Mouse (Mus musculus): ENCODE data around the gene Aak1. TPM values are rescaled to one million over a fixed set of nuclear protein-coding genes. Genes with fewer than 3 reads are reported as not detected.

Aak1 gene
- polyA plus RNA-seq, 1 experiment from 2014 or later = 45.1 TPM

DNA sequence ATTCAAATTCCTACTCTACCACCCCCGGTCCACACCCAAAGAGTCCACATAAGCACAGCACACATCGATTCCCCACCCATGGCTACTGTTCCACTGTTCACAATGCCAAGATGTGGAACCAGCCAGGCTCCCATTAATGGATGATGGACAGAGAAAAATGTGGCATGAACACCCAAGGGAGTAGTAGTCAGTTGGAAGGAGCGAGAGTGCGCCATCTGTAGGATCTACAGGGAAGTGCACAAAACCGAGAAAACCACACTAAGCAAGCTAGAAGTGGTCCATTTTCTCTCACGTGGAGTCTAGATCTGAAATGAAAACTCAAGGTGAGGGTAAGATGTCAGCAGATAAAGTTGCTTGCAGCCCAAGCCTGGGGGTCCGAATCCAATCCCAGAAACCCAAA is 28.6 kb upstream of the Aak1 start:
- WGBS = 67% methylated on average over 7 of the region's 7 CpGs
- Histone ChIP-seq H3K36me3 (no peaks in the 10 kb centered on the region), H3K27me3 (peaks cover 4% of the 10 kb centered on the region; the same call in 1 of the 2 replicates), H3K9ac (no peak overlapping the region), H3K27ac (replicated peaks) (no peak overlapping the region), H3K9me3 (no peaks in the 10 kb centered on the region), H3K4me3 (no peak overlapping the region), H3K4me1 (replicated peaks) (peaks cover 9% of the 10 kb centered on the region), H3K4me2 (no peak overlapping the region)
- no peak for ATAC-seq (ENCODE audit: low FRiP score, low read depth)

DNA sequence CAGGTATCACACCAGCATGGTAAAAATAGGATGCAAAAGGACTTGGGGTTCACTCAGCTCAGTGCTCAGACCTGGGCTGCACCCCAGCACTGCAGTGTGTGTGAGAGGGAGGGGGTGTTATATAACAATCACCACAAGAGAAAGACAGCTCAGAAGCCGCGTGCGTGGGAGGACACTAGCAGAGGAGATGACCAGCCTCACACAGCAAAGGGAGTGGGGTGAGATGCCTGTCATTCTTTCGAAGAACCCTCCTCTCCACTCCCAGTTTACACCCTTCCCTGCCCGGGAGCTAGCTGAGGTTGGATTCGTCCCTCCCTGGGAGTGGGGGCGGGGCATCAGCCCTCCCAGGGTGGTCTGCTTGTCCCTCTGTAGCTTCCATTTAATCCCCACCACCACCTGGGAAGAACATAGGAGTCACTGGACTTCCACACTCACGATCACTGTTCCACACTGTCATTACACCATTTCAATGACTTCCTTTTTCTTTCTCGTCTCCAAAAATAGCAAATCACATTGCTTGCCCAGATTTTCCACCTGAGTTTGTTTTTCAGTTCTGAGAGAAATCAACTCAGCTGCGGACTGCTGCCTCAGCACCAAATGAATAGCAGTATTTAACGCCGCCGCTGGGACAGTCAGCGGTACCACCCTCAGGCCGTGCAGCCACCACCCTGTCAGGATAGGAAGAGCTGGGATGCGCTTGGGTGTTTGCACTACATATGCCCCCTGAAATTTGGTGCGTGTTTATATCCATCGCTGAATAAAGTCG is 26.8 kb upstream of the Aak1 start:
- peaks cover 9% of the 10 kb centered on the region for H3K4me1 ChIP-seq (replicated peaks)
- peak; percentile 56; the same call in 1 of the 2 replicates for ATAC-seq (ENCODE audit: low FRiP score, low read depth)
- whole genome bisulfite sequencing = 6% methylated on average over 19 of the region's 19 CpGs
- H3K4me3 ChIP-seq = peak overlapping the region; percentile 33
- H3K9ac ChIP-seq = peak overlapping the region; percentile 50; the same call in 1 of the 2 replicates
- H3K4me2 ChIP-seq = peak overlapping the region; percentile 60
- H3K27me3 ChIP-seq = peaks cover 4% of the 10 kb centered on the region; the same call in 1 of the 2 replicates
- H3K36me3 ChIP-seq = no peaks in the 10 kb centered on the region
- H3K9me3 ChIP-seq = no peaks in the 10 kb centered on the region
- H3K27ac ChIP-seq (replicated peaks) = 0 out of 2 replicates have a peak overlapping the region, but pooled peaks have one; percentile 38

DNA sequence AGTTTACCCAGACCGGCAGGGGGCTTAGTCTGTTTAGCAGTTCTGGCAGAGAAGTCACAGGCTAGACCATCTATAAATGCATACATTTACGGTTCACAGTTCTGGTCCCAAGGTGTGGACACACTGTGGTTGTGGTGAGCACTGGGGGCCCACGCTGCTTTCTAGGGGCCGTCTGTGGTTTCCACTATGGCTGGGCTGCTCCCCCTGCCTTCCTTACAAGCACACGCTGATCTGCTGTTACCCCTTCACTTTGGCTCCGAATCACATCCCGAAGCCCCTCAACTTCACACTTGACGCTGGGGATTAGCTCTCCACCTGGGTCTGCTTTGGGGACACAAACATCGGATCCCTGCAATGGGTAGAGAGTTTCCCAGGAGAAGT is 26.3 kb upstream of the Aak1 start:
- H3K36me3 ChIP-seq = no peaks in the 10 kb centered on the region
- 39% methylated on average over 9 of the region's 9 CpGs for WGBS
- no peak overlapping the region for H3K9ac ChIP-seq
- no peak for ATAC-seq (ENCODE audit: low FRiP score, low read depth)
- H3K4me3 ChIP-seq = peak overlapping the region; percentile 33
- peaks cover 9% of the 10 kb centered on the region for H3K4me1 ChIP-seq (replicated peaks)
- H3K4me2 ChIP-seq = peak overlapping the region; percentile 60
- 0 out of 2 replicates have a peak overlapping the region, but pooled peaks have one; percentile 38 for H3K27ac ChIP-seq (replicated peaks)
- no peaks in the 10 kb centered on the region for H3K9me3 ChIP-seq
- H3K27me3 ChIP-seq = peaks cover 4% of the 10 kb centered on the region; the same call in 1 of the 2 replicates

DNA sequence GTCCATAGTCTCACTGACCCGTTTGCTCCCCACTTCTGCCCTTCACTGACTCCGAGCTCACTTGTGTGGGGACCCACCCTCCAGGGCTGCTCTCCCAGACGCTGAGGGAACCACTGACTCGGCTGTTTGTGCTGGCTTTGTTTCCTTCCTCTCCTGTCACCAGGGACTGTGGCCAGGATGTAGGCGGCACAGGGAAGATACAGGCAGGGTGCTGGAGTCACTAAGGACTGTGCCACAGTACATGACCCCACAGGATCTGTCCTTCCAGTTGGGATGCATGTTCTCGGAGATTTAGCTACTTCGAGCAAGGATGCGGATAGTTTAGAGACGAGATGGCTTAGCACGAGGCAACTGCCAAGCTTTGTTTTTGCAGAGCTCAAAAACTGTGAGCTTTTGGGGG is 25.5 kb upstream of the Aak1 start:
- no peaks in the 10 kb centered on the region for H3K36me3 ChIP-seq
- H3K4me1 ChIP-seq (replicated peaks) = peaks cover 9% of the 10 kb centered on the region
- no peak overlapping the region for H3K27ac ChIP-seq (replicated peaks)
- no peaks in the 10 kb centered on the region for H3K9me3 ChIP-seq
- H3K9ac ChIP-seq = no peak overlapping the region
- no peak overlapping the region for H3K4me2 ChIP-seq
- no peak for ATAC-seq (ENCODE audit: low FRiP score, low read depth)
- 38% methylated on average over 10 of the region's 10 CpGs for WGBS
- H3K4me3 ChIP-seq = no peak overlapping the region
- H3K27me3 ChIP-seq = peaks cover 4% of the 10 kb centered on the region; the same call in 1 of the 2 replicates

DNA sequence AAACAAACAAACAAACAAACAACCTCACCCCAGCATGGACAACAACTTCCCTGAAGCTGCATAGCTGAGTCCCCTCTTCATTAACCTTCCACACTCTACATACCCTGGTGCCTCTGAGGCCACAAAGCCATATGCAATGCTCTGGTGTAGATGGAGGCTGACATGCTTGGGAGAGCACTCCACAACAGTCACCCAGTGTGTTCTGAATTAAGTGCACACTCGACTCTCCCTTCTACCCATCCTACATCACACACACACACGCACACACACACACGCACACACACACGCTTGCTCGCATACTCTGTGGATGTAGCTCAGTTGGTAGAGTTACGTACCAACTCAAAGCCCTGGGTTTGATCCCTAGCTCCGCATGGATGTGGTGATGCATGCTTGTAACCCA is 24.9 kb upstream of the Aak1 start:
- WGBS = 92% methylated on average over 7 of the region's 7 CpGs
- Histone ChIP-seq H3K27ac (replicated peaks) (no peak overlapping the region), H3K4me3 (no peak overlapping the region), H3K27me3 (peaks cover 4% of the 10 kb centered on the region; the same call in 1 of the 2 replicates), H3K36me3 (no peaks in the 10 kb centered on the region), H3K4me1 (replicated peaks) (peaks cover 9% of the 10 kb centered on the region), H3K9me3 (no peaks in the 10 kb centered on the region), H3K4me2 (no peak overlapping the region), H3K9ac (no peak overlapping the region)
- no peak for ATAC-seq (ENCODE audit: low FRiP score, low read depth)

DNA sequence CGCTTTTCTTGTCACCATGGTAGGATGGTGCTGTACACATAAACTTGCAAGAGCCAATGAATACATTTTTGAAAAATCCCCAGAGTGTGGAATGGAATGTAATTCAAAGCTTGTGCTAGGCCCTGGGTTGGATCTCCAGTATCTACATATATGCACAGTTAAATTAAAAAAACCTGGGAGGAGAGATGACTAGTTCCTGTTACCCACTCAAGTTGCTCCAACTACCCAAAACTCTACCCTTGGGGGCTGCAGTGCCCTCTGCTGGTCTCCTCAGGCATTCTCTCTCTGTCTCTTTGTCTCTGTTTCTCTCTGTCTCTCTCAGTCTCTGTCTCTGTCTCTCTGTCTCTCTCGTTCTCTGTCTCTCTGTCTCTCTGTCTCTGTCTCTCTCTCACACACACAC is 21.9 kb upstream of the Aak1 start:
- no peak for ATAC-seq (ENCODE audit: low FRiP score, low read depth)
- Histone ChIP-seq H3K27me3 (peaks cover 4% of the 10 kb centered on the region; the same call in 1 of the 2 replicates), H3K4me1 (replicated peaks) (peaks cover 4% of the 10 kb centered on the region), H3K4me3 (no peak overlapping the region), H3K9ac (no peak overlapping the region), H3K36me3 (no peaks in the 10 kb centered on the region), H3K4me2 (no peak overlapping the region), H3K9me3 (no peaks in the 10 kb centered on the region), H3K27ac (replicated peaks) (no peak overlapping the region)
- WGBS = 89% methylated on average over 2 of the region's 2 CpGs

DNA sequence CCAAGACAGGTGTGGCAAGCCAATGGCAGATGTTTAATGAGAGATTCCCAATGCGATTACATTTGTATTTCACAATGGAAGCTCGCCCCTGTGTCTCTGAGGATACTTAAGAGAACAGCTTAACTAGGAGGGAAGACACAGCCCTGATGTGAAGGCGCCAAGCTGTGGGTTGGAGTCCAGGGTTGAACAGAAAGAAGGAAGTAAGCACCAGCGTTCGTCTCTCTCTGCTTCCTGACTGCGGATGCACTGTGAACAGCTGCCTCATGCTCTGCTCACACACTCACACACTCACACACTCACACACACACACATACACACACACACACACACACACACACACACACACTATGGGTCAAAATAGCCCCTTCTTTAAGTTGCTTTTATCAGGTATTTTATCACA is 19.5 kb upstream of the Aak1 start:
- no peak for ATAC-seq (ENCODE audit: low FRiP score, low read depth)
- H3K9me3 ChIP-seq = no peaks in the 10 kb centered on the region
- no peak overlapping the region for H3K4me3 ChIP-seq
- H3K27me3 ChIP-seq = no peaks in the 10 kb centered on the region
- 85% methylated on average over 6 of the region's 6 CpGs for WGBS
- no peaks in the 10 kb centered on the region for H3K4me1 ChIP-seq (replicated peaks)
- H3K4me2 ChIP-seq = no peak overlapping the region
- no peak overlapping the region for H3K9ac ChIP-seq
- no peak overlapping the region for H3K27ac ChIP-seq (replicated peaks)
- no peaks in the 10 kb centered on the region for H3K36me3 ChIP-seq

DNA sequence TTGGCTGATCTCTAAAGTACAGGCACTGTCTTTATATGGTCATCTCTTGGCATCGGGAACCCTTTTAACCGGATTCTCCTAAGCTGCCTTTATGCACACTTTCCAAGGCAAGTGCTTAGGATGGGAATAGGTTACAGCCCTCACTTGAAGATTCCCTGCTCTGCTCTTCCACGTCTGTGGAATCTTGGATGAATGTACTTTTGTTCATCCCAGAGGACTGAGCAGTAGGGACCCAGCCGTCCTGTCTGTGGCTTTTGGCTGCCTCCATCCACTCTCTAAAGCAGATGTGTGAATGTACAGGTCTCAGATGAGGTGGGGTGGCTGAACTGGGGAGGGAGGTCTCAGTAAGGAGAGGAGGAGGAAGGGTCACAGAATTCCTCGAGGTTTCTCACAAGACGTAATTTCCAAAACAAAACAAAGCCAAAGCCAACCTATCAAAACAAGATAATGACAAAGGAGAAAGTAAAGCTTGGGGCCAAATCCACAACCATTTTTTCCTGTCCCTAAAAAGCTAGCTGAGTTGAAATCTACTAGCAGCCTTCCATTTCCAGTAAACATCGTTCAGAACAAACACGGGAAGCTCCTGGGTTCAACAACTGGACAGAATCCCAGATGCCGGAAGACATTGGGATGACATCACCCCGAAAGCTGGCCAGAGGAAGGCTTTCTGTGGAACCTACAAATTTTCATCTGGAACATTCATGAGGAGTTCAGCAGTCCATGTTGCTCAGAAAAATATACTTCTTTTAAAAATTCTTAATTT is 18.4 kb upstream of the Aak1 start:
- H3K9me3 ChIP-seq = no peaks in the 10 kb centered on the region
- no peaks in the 10 kb centered on the region for H3K27me3 ChIP-seq
- no peak overlapping the region for H3K4me2 ChIP-seq
- WGBS = 77% methylated on average over 10 of the region's 10 CpGs
- H3K4me3 ChIP-seq = no peak overlapping the region
- no peaks in the 10 kb centered on the region for H3K4me1 ChIP-seq (replicated peaks)
- H3K36me3 ChIP-seq = no peaks in the 10 kb centered on the region
- ATAC-seq (ENCODE audit: low FRiP score, low read depth) = no peak
- H3K9ac ChIP-seq = no peak overlapping the region
- no peak overlapping the region for H3K27ac ChIP-seq (replicated peaks)

DNA sequence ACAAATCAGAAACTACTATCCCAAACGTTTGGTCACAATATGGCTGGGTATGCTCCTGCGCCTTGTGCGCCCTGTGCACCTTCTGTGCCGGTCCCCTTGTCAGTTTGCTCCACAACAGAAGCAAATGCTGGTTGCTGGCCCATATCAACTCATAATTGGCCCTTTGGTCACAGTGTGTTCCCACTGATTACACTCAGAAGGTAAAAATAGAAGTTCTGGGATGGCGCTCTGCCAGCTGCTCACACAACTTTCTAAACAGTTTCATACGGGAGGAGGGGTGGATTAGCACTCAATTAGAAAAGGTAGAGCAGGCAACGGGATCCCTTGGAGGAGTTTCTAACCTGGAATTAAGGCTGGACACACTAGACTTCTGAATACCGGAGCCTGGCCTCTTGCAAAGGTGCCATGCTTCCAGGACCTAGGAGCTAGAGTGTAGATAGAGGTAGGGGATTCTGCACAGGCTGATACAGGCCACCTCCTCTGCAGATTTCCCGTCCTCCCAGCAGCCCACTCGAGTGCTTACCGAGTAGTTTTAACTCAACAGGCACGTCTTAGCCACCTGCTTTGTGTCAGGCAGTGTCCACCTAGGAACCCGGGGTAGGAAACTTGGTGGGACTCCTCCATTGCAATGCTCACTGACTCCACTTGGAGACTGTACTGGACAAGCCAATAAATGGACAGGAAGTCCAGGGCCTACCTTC is 16.4 kb upstream of the Aak1 start:
- Histone ChIP-seq H3K4me1 (replicated peaks) (no peaks in the 10 kb centered on the region), H3K36me3 (no peaks in the 10 kb centered on the region), H3K9me3 (no peaks in the 10 kb centered on the region), H3K27ac (replicated peaks) (no peak overlapping the region), H3K4me3 (no peak overlapping the region), H3K4me2 (no peak overlapping the region), H3K27me3 (no peaks in the 10 kb centered on the region), H3K9ac (no peak overlapping the region)
- WGBS = 84% methylated on average over 13 of the region's 13 CpGs
- no peak for ATAC-seq (ENCODE audit: low FRiP score, low read depth)

DNA sequence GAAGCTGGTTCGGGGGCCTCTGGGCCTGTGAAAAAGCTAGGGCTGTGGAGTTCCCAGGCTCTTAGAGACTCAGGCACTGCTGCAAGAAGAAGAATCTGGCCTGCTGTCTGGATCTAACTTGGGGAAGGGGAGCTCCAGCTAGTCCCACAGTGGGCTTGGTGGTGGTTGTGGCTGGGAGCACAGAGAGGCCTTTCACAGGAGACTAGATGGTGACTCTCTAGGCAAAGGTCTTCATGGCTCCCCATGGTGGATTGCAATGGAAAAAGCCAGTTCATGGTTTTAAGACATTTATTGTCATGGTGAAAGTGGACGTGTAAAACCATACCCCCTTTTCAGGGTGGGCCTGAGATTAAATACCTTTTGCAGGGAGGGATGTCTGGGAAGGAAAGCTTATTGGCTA is 10.2 kb upstream of the Aak1 start:
- Histone ChIP-seq H3K9ac (no peak overlapping the region), H3K27me3 (no peaks in the 10 kb centered on the region), H3K36me3 (no peaks in the 10 kb centered on the region), H3K4me2 (no peak overlapping the region), H3K27ac (replicated peaks) (no peak overlapping the region), H3K9me3 (no peaks in the 10 kb centered on the region), H3K4me1 (replicated peaks) (no peaks in the 10 kb centered on the region), H3K4me3 (no peak overlapping the region)
- ATAC-seq (ENCODE audit: low FRiP score, low read depth) = no peak
- WGBS = 83% methylated on average over 2 of the region's 2 CpGs

DNA sequence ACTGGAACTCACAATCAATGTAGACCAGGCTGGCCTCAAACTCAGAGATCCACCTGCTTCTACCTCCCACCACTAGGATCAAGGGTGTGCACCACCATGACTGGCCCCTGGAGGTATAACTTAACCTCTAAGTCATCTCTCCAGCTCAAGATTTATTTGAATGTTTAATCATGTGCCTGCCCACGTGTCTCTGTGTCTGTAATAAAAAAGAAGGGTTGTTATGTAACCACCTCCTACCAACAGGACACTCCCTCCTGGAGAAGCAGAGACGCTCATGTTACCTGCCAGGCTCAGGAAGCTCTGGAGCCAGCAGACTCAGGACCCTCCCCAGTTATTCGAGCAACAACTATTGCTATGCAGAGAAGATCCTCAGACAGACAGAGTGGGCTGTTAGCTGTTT is 7.4 kb upstream of the Aak1 start:
- H3K9me3 ChIP-seq = no peaks in the 10 kb centered on the region
- ATAC-seq (ENCODE audit: low FRiP score, low read depth) = no peak
- H3K36me3 ChIP-seq = no peaks in the 10 kb centered on the region
- no peak overlapping the region for H3K4me2 ChIP-seq
- no peak overlapping the region for H3K9ac ChIP-seq
- no peaks in the 10 kb centered on the region for H3K27me3 ChIP-seq
- H3K27ac ChIP-seq (replicated peaks) = no peak overlapping the region
- H3K4me1 ChIP-seq (replicated peaks) = no peaks in the 10 kb centered on the region
- 70% methylated on average over 3 of the region's 3 CpGs for WGBS
- H3K4me3 ChIP-seq = no peak overlapping the region

DNA sequence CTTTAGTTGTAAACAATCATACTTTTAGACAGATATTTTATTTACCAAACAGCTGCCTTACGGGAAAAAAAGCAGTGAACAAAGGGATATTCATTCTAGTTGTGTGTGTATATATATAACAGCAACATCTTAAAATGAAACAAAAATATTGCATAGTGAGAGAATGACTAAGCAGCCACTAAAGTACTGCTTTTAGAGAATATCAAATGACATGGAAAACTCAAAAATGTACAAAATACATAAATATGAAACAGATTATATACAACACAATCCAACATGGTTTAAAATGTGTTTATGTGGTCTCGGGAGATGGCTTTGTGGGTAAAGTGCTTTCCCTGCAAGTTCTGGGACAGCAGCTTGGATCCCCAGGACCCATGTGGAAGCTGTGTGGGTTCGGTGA is 5.7 kb upstream of the Aak1 start:
- 87% methylated on average over 3 of the region's 3 CpGs for whole genome bisulfite sequencing
- no peaks in the 10 kb centered on the region for H3K27me3 ChIP-seq
- peaks cover 11% of the 10 kb centered on the region for H3K4me1 ChIP-seq (replicated peaks)
- H3K4me3 ChIP-seq = no peak overlapping the region
- no peak for ATAC-seq (ENCODE audit: low FRiP score, low read depth)
- H3K9me3 ChIP-seq = no peaks in the 10 kb centered on the region
- H3K27ac ChIP-seq (replicated peaks) = no peak overlapping the region
- no peak overlapping the region for H3K9ac ChIP-seq
- no peak overlapping the region for H3K4me2 ChIP-seq
- no peaks in the 10 kb centered on the region for H3K36me3 ChIP-seq

Data from hindbrain, embryonic 15.5 days (tissue).